Mouse (Mus musculus) cerebellum, postnatal 4 days (tissue): Measurements from ENCODE around the gene Eid2b.

Source experiments
- DNase-seq, 2 experiments: peaks; one replicate each; pipeline ENCODE4 v3.0.0; 2022; ENCODE audit warnings: low spot score in 2 of 2, mixed read lengths in 1 of 2

Gene Eid2b

DNA sequence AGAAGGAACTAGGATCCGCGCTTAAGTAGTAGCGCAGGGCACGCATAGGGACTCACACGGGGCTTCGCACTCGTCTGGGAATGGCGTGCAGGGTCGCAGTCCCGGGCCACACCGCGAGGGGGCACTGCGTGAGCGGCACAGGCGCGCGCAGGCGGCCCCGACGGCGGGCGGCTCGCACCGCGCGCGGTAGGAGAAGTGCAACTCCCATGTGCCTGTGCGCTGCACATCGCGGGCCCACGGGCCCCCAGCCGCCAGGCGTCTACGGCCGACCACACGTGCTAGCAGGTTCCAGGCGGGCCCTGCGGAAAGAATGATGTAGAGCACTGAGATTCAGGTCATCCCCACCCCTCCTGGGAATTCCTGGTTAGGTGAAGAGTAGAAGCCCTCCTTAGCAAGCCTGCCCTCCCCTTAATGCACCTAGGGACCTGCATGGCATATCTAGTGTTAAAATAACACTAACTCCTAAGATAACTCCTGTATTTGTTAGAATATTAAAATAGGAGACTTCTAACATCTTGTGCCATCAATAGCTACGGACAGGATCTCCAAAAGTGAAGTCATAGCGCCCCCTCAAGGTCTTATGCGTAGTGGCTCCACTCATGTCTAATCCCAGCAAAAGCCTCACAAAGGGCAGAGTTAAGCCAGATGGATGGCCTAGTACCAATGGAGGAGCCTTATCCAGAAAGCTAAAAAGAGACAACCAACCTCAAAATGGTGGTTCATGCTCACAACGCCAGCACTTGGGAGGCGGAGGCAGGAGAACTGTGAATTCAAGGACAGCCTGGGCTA, 21.5 kb downstream of the Eid2b start:
- DNase-seq = peak; percentile 38 to 60

- DNase-seq = peak; percentile 64 to 75
These were observed 24.3 kb downstream of the Eid2b start, which contains the start of gene Dll3 for GRCm38 (mm10) chr7:28301616-28302433. TSS of gene Dll3 (minus strand) at chr7:28302238.

GRCm38 (mm10) chr7:28305641-28306040, 28.1 kb downstream of the Eid2b start:
- peak in 1 of 2 experiments; percentile 63 for DNase-seq

GRCm38 (mm10) chr7:28306216-28306615, 28.7 kb downstream of the Eid2b start:
- DNase-seq = no peak

DNA sequence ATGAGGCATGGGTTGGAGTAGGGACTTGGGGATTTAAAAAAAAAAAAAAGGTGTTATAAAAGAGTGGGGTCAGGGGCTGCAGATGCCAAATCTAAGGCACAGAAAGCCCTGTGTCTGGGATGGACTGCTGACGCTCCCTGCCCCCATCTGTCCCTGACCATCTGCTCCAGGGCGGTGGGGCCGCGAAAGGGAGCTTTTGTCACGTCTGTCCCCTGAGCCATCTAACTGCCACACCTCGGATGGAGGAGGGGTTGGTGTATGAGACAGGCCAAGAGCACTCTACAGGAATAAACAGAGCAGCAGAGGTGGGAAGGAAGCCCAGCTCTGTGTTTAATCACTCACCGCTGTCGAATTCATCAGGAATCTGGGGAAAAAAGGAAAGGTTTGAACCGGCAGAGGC, 32.2 kb downstream of the Eid2b start:
- peak in 1 of 2 experiments; percentile 30 for DNase-seq

DNA sequence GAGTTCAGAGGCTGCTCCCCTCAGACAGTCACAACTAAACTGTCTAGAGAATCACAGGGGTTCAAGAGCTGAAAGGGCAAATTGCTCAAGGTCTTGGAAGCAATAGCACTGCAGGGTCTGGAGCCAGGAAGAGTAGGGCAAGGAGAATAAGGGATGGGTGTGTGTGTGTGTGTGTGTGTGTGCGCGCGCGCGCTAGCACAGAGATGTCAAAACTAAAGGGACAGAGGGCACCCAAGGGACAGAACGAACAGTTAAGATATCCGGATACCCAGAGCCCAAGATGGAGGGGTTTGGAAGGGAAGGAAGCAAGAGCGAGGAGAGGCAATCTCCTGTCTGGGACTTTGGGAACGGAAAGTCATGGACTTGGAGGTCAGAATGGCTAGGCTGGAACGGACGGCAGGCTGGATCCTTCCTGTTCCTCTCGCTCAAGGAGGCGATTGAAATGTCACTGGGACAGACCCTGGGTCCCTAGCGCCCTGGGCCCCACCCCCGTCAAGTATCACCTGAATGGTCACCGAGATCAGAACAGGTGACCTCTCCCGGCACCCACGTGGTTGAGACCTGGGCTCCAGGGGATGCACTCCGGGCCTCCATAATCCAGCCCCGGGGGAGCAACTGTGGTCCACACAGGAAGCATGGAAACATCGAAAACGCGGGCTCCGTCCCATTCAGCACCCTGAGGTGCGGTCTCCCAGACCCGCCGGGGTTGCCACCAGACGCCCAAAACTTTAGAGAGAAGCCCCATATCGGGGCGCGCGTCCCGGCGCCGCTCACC, 33.8 kb downstream of the Eid2b start:
- DNase-seq = no peak

DNA sequence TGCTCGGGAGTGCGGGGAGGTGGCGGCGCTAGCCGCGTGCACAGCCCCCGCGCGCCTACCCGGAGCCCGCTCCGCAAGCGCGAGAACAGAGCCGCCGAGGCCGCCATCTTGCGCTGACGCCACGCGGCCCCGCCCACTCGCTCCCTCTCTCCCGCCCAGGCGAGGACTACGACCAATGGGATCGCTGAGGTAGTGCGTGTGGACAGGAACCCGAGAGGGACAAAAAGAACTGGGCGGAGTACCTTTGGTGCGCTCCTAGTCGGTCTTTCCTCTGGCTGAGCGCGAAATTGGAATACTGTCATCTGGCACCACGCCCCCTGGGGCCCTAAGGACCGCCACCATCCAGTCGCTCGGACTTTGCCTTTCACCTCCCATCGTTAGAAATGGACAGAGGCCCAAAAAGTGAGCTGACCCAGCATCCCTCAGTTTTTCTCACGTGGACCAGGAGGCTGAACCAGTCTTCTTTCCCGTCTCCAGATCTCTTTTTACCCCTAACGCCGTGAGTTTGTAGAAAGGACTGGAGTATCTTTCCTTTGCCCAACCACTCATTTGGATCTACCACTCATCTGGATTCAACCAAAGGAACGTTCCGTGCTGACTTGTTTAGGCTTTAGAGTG, 34.5 kb downstream of the Eid2b start, which contains the start of gene Timm50:
Gene Timm50 (minus strand): TSS at position 147 of the 618 bp plus-strand sequence.
- DNase-seq = peak; percentile 98 to 99

- DNase-seq = no peak
These were observed 40.5 kb downstream of the Eid2b start for GRCm38 (mm10) chr7:28318036-28318435.

DNA sequence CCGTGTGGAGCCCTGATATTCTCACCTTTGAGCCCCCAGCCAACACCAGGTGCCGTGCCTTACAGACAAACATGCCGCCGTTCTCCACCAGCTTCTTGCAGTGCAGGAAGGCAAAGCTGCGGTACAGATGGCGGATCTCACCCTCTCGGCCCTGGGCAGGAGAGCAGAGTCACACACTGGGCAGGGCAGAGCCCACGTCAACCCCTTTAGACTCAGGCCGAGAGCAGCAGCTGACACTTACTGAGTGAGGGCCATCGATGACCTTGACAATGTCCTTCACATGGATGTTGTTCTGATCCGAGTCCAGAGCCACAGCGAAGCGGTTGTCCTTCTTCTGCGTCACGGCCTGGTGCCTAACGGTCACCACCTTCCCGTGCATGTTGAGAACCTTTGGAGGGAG, 41.2 kb downstream of the Eid2b start:
- DNase-seq = no peak

- no peak for DNase-seq
These were observed 44.6 kb downstream of the Eid2b start for GRCm38 (mm10) chr7:28321974-28322720.

DNA sequence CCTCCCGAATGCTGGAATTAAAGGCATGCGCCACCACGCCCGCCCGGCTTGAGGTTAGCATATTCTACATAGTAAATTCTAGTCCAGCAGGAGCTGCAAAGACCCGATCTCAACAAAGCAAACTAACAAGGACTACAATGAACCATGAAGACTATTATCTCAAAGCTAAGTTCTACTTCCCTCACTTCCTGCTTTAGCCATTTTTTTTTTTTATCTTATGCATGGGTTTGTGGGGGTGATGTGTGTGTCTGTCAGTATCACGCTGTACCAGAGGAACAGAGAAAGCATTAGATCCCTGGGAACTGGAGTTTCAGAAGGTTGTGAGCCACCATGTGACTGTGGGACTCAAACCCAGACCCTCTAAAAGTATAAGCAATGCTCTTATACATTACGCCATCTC, 47.8 kb downstream of the Eid2b start:
- DNase-seq = no peak

DNA sequence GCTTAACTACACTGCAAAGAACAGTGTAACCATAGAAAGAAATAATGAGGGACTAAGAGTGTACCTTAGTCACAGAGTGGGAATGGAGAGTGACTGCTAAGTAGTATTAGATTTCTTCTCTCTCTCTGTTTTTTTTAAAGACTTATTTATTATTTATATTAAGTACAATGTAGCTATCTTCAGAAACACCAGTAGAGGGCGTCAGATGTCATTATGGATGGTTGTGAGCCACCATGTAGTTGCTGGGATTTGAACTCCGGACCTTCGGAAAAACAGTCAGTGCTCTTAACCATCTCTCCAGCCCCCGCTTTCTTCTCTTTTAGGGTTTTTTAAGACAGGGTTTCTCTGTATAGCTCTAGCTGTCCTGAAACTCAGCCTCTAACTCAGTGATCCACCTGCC, 48.9 kb downstream of the Eid2b start:
- DNase-seq = no peak

- no peak for DNase-seq
These were observed 50.7 kb downstream of the Eid2b start for GRCm38 (mm10) chr7:28328260-28328659.
